Mouse (Mus musculus) erythroblast, embryonic 14.5 days (primary cell): ENCODE data around the gene Gtf3c2.

ENCODE experiments used
- GATA1 ChIP-seq: IDR thresholded peaks from 2 replicates; pipeline ENCODE4 v1.6.1; 2012; ENCODE audit warnings: low read length, inconsistent platforms, mixed read lengths
- TAL1 ChIP-seq: IDR thresholded peaks from 3 replicates; pipeline ENCODE4 v1.6.1; 2012; ENCODE audit warnings: low read length, inconsistent platforms, mixed read lengths

GRCm38 (mm10) chr5:31194486-31195485, 14.8 kb upstream of the Gtf3c2 start:
- TF ChIP-seq TAL1 (no peak), GATA1 (no peak)
